Mouse (Mus musculus) cerebellum, adult 9-10 months (tissue): Measurements from ENCODE around the gene Mafb.

Experiments used
- DNase-seq: peaks from one replicate; pipeline ENCODE4 v3.0.0; 2022

The Mafb gene

DNA sequence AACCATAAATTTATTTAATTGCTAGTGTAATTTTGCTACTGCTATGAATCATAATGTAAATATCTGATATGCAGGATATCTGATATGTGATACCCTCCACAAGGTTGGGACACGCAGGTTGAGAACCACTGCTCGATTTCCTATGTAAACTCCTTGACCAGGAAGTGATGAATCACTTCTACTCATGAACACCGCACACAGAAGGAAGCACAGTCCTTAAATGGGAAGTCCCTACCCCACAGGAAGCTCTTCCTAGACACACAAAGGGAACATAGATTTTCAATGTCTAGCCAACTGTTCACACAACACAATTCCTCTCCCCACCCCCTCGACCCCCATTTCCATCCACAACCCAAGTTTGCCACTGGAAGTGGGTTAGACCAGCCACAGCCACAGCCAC lies 48.6 kb downstream of the Mafb start:
- DNase-seq: no peak
